Mouse (Mus musculus) liver, embryonic 15.5 days (tissue): Measurements from ENCODE around the gene Naa38. TPM values are rescaled to one million over a fixed set of nuclear protein-coding genes. Genes with fewer than 3 reads are reported as not detected.

ENCODE experiments used
- ATAC-seq: fragments of 200-750 bp; cut with Nextera tagmentation; 2 replicates; pipeline ENCODE4 v1.8.0; 2017; ENCODE audit warnings: moderate number of reproducible peaks, mild to moderate bottlenecking, moderate library complexity; ENCODE audit not compliant: insufficient read depth
- H3K27ac ChIP-seq: fragments of 300-500 bp; sonication (generic); replicated peaks from 2 replicates; pipeline ENCODE4 v1.5.1; 2015; ENCODE audit warnings: mild to moderate bottlenecking, inconsistent platforms
- H3K27me3 ChIP-seq: fragments of 300-500 bp; sonication (generic); 2 replicates; pipeline ENCODE4 v1.6.1; 2015; ENCODE audit warnings: mild to moderate bottlenecking, inconsistent platforms
- H3K36me3 ChIP-seq: fragments of 300-500 bp; sonication (generic); replicated peaks from 2 replicates; pipeline ENCODE4 v1.6.1; 2015; ENCODE audit warnings: moderate library complexity, mild to moderate bottlenecking, inconsistent platforms
- H3K4me1 ChIP-seq: fragments of 300-500 bp; sonication (generic); replicated peaks from 2 replicates; pipeline ENCODE4 v1.6.1; 2015; ENCODE audit warnings: inconsistent platforms
- H3K4me2 ChIP-seq: fragments of 300-500 bp; sonication (generic); 2 replicates; pipeline ENCODE4 v1.6.1; 2015; ENCODE audit warnings: moderate library complexity, mild to moderate bottlenecking, inconsistent platforms
- H3K4me3 ChIP-seq: fragments of 300-500 bp; sonication (generic); replicated peaks from 2 replicates; pipeline ENCODE4 v1.5.1; 2015; ENCODE audit warnings: mild to moderate bottlenecking, inconsistent platforms
- H3K9ac ChIP-seq: fragments of 300-500 bp; sonication (generic); 2 replicates; pipeline ENCODE4 v1.6.1; 2015; ENCODE audit warnings: moderate library complexity, mild to moderate bottlenecking, inconsistent platforms
- H3K9me3 ChIP-seq: fragments of 300-500 bp; sonication (generic); replicated peaks from 2 replicates; pipeline ENCODE4 v1.6.1; 2016; ENCODE audit warnings: inconsistent platforms
- WGBS: fragments of 180-500 bp; shearing (Covaris S2); methylation state at CpG from one replicate; pipeline ENCODE4 v1.1.7; 2015; ENCODE audit warnings: mixed read lengths; ENCODE audit not compliant: insufficient replicate concordance; 5-methylcytosine and 5-hydroxymethylcytosine counted together
- polyA plus RNA-seq: library from polyadenylated mRNA; unstranded; fragments of >200 nt; fragmentation: Nextera tagmentation; extraction: Ambion mirVana; gene quantifications from 2 replicates; pipeline ENCODE4 v1.2.1, GENCODE M21; 2015

Naa38 gene
- polyA plus RNA-seq, 1 experiment from 2014 or later = 88.0 TPM

DNA sequence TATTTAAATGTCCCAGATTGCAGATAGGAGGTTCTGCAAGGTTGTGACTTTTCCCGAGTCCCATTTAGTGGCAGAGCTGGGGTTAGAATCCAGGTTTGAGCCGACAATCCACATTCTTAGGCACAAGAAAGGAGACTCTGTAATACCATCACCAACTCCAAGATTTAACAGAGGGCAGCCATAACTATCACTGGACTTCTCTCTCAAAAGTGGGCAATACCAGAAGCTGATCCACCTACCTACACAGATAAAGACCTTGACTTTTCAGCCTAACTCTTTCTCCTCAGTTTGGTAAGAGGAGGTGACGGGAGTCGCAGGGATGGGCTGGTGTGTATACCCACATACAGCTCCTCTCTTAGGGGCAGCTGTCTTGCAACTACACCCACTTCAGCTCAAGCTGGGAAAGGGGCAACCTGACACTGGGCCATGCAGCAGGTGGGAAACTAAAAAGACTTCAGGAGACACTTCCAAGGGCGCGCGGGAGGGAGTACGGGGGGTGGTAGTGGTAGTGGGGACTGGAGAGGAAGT lies 21.7 kb downstream of the Naa38 start:
- Histone ChIP-seq H3K9ac (no peak overlapping the region), H3K27me3 (peaks cover 64% of the 10 kb centered on the region)

DNA sequence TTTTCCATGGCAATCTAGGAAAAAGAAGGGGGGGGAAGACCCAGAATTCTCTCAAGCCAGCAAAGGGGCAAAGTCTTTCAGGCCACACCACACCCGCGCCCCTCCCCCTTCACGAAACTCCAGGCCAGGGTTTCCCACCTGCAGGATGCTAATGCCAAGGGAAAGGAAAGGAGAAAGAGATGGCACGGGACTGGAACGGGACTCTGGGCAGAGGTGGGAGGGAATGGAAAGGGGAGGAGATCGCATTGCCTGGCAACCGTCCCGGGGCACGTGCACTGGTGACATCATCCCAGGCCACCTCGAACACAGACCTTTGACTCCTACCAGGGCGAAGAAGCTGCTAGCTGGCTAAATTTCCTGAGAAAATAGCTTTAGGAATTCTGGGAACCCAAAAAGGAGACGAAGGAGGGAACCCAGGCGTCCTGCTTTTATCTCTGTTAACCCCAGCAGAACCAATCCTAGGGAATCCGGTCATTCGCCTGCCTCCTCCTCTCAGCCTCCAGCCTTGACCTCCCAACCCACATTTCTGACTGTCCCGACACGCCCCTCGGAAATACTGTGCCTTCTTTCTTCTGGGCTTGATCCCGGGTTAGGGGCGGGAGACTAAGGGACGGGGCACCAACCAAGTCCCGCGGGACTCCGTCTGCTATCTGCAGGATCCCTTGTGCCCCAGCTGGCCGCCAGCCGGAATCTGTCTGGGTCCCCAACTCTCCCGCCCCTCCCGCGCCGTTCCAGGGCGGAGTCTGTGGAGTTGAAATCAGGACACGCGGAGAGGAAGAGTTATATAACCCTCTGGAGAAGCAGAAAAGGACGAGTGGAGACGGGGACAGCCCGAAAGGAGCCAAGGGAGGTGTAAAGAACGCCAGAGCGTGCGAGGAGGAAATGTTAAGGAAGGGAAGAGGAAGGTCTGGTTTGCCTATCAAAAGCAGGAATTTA lies 22.4 kb downstream of the Naa38 start:
- Histone ChIP-seq H3K4me1 (peaks cover 85% of the 10 kb centered on the region), H3K27ac (peak overlapping the region; percentile 82), H3K36me3 (no peaks in the 10 kb centered on the region), H3K9ac (peak overlapping the region; percentile 49; the same call in 1 of the 2 replicates), H3K9me3 (no peaks in the 10 kb centered on the region), H3K4me3 (peak overlapping the region; percentile 56), H3K4me2 (peak overlapping the region; percentile 100), H3K27me3 (peaks cover 71% of the 10 kb centered on the region)
- WGBS = under 1% methylated on average over 39 of the region's 39 CpGs
- ATAC-seq = peak; percentile 24

More for the DNA sequence above, 21.7 kb downstream of the Naa38 start:
- Histone ChIP-seq H3K4me3 (peak overlapping the region; percentile 56), H3K27ac (peak overlapping the region; percentile 82), H3K4me2 (peak overlapping the region; percentile 100), H3K4me1 (peaks cover 93% of the 10 kb centered on the region), H3K36me3 (no peaks in the 10 kb centered on the region), H3K9me3 (no peaks in the 10 kb centered on the region)
- 24% methylated on average over 8 of the region's 8 CpGs for WGBS
- ATAC-seq = no peak

DNA sequence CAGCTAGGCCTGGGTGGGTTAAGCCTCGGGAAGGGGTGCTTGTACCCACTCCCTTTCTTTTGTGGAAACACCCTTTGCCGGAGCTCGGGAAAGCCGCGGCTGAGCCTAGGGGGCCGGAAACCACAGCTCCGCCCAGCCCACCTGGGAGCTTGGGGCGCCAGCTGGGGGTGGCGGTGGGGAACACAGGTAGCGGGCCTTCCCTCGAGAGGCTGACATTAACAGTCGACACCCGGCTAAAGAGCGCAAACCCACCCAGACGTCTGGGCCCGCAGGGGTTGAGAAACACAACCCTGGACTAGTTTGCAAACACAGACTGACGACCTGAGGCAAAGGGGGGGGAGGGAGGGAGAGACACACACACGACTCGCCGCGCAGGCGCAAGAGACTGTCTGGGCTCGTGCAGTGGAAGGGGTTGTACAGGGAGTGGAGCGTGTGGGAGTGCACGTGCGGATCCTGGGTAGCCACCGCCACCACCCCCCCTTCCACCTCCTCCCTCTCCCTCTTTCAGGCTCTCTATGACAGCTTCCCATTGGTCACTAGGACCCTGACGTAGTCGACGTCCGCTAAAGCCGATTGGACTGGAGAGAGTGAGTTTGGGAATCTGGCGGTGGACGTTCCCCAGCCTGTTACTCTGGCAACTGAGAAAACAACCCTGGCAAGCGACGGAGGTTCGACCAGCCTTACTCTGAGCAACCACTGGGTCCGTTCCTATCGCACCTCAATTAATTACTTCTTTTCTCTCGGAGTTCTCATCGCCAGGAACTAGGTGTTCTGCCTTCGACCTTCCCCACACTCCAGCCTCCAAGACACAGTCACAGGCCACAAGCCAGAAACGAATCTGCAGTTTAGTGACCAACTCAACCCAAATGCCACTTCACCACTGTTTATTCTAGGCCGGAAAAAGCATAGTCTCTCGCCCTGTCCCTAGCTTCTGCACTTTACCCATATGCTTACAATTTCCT lies 23.5 kb downstream of the Naa38 start:
- Histone ChIP-seq H3K27ac (peak overlapping the region; percentile 82), H3K9ac (peak overlapping the region; percentile 49; the same call in 1 of the 2 replicates), H3K4me2 (peak overlapping the region; percentile 100), H3K9me3 (no peaks in the 10 kb centered on the region), H3K4me1 (peaks cover 75% of the 10 kb centered on the region), H3K27me3 (peaks cover 75% of the 10 kb centered on the region), H3K36me3 (no peaks in the 10 kb centered on the region), H3K4me3 (peak overlapping the region; percentile 56)
- peak; percentile 78 for ATAC-seq
- WGBS = under 1% methylated on average over 44 of the region's 45 CpGs

DNA sequence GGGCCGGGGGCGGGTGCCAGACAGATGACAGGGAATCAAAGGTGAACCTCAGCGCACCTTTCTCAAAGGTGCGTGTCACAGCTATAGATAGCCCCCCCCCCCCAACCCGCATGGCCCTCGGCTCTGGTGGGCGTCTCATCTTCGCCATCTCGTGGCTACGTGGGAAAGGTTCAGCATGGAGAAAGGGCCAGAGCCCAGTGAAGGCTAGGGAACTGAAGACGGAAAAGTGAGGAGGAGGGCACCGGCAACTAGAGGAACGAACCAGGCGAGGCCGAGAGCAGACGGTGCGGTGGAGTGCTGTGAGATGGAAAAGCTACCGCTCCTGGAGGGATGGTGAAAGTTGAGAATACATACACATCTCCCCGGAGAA lies 24.1 kb downstream of the Naa38 start:
- Histone ChIP-seq H3K4me3 (peak overlapping the region; percentile 56), H3K36me3 (no peaks in the 10 kb centered on the region), H3K4me1 (peaks cover 73% of the 10 kb centered on the region), H3K27me3 (peaks cover 75% of the 10 kb centered on the region), H3K27ac (peak overlapping the region; percentile 69), H3K9ac (peak overlapping the region; percentile 35; the same call in 1 of the 2 replicates), H3K4me2 (peak overlapping the region; percentile 100), H3K9me3 (no peaks in the 10 kb centered on the region)
- ATAC-seq = no peak
- WGBS = under 1% methylated on average over 19 of the region's 19 CpGs

DNA sequence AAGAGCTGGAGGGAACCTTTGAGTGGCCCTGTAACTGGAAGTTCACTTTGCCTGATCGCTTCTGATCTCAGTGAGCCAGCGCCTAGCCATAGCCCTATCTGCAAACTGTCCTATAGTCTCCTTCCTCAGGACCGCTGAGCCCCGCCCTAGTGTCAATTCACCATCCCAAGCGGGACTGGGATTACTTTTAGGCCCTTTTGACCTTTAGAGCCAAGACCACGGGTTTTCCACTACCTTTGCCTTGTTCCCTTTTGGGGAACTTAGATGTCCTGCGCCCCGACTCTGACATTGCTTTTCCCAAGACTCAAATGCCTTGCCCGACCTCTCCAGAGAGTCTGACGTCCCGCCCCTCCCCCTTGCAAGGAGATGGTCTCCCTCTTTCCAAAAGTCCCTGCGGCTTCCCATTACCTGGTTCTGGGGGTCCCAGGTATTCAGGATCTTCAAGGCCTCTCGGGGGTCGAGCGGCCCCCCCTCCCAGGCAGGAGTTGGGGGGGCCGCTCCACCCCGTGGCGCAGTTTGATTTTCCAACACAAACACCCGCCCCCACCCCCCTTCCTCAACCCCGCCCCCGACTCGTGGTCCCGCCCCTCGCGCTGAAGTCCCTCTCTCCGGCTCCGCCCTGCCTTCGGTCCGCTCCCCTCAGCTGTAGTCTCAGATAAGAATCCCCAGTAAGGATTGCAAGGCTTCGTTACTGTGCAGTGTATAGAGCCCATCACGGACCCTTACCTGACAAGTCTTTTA lies 24.7 kb downstream of the Naa38 start:
- peaks cover 67% of the 10 kb centered on the region for H3K4me1 ChIP-seq
- H3K9me3 ChIP-seq = no peaks in the 10 kb centered on the region
- H3K27me3 ChIP-seq = peaks cover 73% of the 10 kb centered on the region
- peak overlapping the region; percentile 35; the same call in 1 of the 2 replicates for H3K9ac ChIP-seq
- 1% methylated on average over 31 of the region's 31 CpGs for WGBS
- H3K4me3 ChIP-seq = peak overlapping the region; percentile 56
- ATAC-seq = peak; percentile 39
- H3K4me2 ChIP-seq = peak overlapping the region; percentile 100
- H3K36me3 ChIP-seq = no peaks in the 10 kb centered on the region
- H3K27ac ChIP-seq = peak overlapping the region; percentile 69

DNA sequence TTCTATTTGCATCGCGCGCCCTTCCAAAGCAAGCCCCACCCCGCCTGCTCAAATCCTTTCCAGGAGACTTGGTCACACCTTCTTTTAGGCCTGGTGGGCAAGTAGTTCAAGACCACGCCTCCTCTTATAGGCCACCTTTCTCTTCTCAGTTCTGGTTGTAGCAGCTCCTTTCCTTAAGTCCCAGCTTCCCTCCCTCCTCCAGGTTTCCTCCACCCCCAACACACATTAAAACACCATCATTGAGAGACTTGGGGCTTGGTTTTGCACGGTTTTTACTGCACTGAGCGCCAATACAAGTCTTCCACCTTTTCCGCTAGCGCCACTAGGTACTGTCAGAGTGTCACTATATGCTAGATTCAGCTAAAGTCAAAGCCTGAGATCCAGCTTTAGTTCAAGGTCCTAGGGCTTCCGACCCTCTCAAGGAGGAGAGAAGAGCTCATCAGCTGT lies 25.3 kb downstream of the Naa38 start:
- Histone ChIP-seq H3K9ac (0 out of 2 replicates have a peak overlapping the region, but pooled peaks have one; percentile 2), H3K4me2 (peak overlapping the region; percentile 100), H3K27ac (no peak overlapping the region), H3K27me3 (peaks cover 67% of the 10 kb centered on the region), H3K36me3 (no peaks in the 10 kb centered on the region), H3K9me3 (no peaks in the 10 kb centered on the region), H3K4me3 (peak overlapping the region; percentile 56), H3K4me1 (peaks cover 61% of the 10 kb centered on the region)
- WGBS = 13% methylated on average over 10 of the region's 10 CpGs
- ATAC-seq = no peak

DNA sequence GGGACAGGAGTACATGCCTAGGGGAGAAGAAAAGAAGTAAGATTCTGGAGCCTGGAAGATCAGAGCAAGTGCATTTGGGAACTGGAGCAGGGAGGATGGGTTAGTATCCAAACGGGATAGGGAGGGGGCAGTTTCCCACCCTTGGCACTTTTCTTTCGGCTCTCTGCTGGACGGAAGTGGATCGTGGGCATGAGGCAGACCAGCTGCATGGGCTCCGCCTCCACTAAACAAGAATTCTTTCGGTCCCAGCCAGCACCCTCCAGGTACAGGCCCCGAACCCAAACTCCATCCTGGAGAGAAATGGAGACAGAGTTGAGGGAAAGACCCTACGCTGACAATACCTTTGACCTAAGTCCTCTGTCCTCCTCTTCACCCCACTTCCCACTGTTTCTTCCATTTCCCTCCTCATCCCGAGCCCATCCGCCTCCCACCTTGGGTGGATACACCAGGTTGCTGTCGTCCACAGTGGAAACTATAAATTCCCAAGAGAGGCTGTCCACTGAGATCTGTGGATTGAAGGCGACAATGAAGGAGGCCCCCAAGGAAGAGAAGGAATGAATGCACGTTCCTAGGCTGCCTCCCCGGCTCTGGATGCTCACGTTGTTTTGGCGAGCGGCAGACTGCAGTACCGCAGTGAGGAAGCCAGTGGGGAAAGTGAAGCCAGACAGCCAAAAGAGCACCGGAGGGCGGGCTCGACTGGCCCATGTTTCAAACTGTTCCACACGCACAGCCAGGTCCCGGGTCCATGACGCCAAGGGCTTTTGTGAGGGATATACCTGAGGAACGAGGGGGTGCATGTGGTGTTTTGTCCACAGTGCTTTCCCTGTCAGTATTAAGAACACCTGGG lies 26.1 kb downstream of the Naa38 start:
- ATAC-seq = no peak
- H3K4me2 ChIP-seq = peak overlapping the region; percentile 100
- no peak overlapping the region for H3K9ac ChIP-seq
- 27% methylated on average over 25 of the region's 25 CpGs for WGBS
- no peaks in the 10 kb centered on the region for H3K36me3 ChIP-seq
- H3K27me3 ChIP-seq = peaks cover 63% of the 10 kb centered on the region
- H3K4me1 ChIP-seq = peaks cover 61% of the 10 kb centered on the region
- H3K4me3 ChIP-seq = no peak overlapping the region
- H3K27ac ChIP-seq = no peak overlapping the region
- H3K9me3 ChIP-seq = no peaks in the 10 kb centered on the region

DNA sequence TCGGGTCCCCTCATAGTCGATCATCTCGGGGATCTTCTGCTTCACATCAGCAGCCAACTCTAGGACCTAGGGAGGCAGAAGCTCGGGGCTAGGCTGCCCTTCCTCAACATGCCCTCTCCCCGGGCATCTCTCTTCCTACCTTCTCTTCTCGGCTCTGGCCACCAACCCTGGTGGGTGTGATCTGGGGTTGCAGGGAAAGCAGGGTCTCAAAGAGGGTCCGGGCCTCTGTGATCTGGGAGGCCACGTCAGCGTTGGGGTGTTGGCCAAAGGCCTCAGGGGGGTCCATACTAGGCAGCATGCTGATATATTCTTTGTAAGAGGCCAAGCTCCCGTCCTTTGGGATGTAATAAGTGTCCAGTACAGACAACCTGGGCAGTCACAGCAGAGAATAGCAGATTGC lies 27.6 kb downstream of the Naa38 start:
- no peak overlapping the region for H3K27ac ChIP-seq
- no peak overlapping the region for H3K9ac ChIP-seq
- 67% methylated on average over 10 of the region's 10 CpGs for WGBS
- peaks cover 50% of the 10 kb centered on the region for H3K27me3 ChIP-seq
- peaks cover 51% of the 10 kb centered on the region for H3K4me1 ChIP-seq
- no peak for ATAC-seq
- H3K36me3 ChIP-seq = no peaks in the 10 kb centered on the region
- no peak overlapping the region for H3K4me2 ChIP-seq
- no peak overlapping the region for H3K4me3 ChIP-seq
- no peaks in the 10 kb centered on the region for H3K9me3 ChIP-seq

DNA sequence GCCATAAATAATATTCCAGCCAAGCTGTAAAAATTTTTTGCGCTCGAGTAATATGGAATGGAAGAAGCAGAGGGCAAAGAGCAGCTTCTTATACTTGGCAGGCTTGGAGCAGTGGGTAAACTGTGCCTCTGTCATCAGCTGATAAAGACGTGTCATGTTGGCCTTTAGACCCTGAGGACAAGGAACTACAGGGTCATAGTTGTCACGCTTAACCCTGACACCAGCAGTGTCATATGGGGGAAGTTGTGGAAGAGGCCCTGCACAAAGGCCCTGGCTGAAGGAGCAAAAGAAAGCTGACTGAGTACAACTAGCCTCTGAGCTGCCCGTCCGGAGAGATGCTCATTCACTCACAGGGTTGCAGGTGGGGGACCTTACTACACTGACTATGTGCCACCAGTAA lies 28.6 kb downstream of the Naa38 start:
- H3K9ac ChIP-seq = no peak overlapping the region
- ATAC-seq = no peak
- H3K27ac ChIP-seq = no peak overlapping the region
- no peaks in the 10 kb centered on the region for H3K36me3 ChIP-seq
- peaks cover 40% of the 10 kb centered on the region for H3K4me1 ChIP-seq
- 26% methylated on average over 6 of the region's 6 CpGs for WGBS
- no peak overlapping the region for H3K4me3 ChIP-seq
- H3K9me3 ChIP-seq = no peaks in the 10 kb centered on the region
- H3K27me3 ChIP-seq = peaks cover 40% of the 10 kb centered on the region
- H3K4me2 ChIP-seq = no peak overlapping the region
